Mouse (Mus musculus): ENCODE data around the gene Gm10322.

DNA sequence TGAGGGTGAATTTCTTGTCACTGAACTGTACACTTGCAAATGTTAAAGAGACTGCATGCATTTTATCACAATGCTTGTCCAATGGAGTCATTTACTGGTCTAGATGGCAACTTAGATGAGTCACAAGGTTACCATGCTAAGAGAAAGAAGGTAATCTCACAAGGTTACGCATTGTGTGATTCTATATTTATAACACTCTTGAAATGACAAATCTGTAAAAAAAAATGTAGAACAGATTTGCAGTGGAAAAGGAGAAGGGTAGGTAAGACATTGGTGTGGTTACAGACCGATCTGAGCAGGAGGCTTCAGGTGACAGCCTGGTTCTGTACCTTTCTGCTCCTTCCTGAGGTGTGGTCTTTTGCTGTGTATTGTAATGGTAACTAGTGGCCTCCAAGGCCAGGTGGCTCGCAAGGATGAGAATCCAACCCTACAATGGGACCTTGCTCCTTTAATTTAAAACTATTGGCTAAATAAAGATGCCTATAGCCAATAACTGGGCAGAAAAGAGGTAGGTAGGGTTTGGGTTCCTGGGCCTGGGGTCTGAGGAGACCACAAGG lies 35.2 kb upstream of the Gm10322 start:
- TF ChIP-seq CTCF (IDR thresholded peaks at IDR 0.05; ENCODE audit: control insufficient read depth, insufficient read depth, insufficient read length) (no peak), MYOD1 (IDR thresholded peaks at IDR 0.05; ENCODE audit: control insufficient read depth, insufficient read length, low read depth) (no peak), FOSL1 (IDR thresholded peaks at IDR 0.05; ENCODE audit: insufficient read depth, low read length, poor library complexity, severe bottlenecking) (no peak)

All from C2C12 (cell line).